Mouse (Mus musculus): ENCODE data around the gene Dclk1. TPM values are rescaled to one million over a fixed set of nuclear protein-coding genes. Genes with fewer than 3 reads are reported as not detected.

The Dclk1 gene
- total RNA-seq, 2 experiments from 2014 or later, result 6.8 to 8.6 TPM

DNA sequence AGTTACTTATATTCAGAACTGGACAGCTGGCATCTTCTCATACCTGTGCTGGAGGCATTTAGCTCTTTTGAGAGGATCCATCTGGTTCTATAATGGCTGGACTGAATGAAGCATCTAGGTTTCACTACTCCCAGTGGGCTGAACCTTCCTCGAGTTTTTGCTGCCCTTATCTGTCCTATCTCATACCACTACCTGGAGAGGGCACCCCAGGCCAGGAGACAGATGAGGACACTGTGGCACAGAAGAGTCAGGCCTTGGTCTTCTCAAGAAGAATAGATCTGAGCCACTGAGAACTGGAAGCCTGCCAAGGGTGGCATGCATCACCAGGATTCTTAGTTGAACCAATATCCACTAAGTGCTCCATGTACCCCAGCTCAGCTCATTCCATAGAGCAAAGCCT lies 239.0 kb downstream of the Dclk1 start:
- no peak for DNase-seq (ENCODE audit: low spot score)
- intact Hi-C loops (cut with DNase I), result no loop called here

DNA sequence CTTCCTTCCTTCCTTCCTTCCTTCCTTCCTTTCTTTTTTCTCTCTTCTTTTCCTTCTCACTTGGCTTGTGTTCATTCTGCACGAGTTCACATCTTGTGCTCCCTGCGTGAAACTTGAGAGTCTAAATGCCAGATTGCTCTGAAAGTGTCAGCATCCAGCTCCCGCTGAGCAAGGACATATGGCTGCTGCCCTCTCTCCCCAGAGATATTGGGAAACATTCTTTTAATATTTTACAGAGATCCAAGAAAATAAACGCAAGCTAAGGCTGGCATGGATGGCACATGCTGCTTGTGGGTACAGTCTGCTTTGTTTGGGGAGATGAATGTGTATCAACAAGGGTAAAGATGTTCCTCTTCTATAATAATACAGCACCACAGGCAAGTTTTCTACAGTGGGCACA lies 241.2 kb downstream of the Dclk1 start:
- no peak for DNase-seq (ENCODE audit: low spot score)
- intact Hi-C loops (cut with DNase I), result no loop called here

DNA sequence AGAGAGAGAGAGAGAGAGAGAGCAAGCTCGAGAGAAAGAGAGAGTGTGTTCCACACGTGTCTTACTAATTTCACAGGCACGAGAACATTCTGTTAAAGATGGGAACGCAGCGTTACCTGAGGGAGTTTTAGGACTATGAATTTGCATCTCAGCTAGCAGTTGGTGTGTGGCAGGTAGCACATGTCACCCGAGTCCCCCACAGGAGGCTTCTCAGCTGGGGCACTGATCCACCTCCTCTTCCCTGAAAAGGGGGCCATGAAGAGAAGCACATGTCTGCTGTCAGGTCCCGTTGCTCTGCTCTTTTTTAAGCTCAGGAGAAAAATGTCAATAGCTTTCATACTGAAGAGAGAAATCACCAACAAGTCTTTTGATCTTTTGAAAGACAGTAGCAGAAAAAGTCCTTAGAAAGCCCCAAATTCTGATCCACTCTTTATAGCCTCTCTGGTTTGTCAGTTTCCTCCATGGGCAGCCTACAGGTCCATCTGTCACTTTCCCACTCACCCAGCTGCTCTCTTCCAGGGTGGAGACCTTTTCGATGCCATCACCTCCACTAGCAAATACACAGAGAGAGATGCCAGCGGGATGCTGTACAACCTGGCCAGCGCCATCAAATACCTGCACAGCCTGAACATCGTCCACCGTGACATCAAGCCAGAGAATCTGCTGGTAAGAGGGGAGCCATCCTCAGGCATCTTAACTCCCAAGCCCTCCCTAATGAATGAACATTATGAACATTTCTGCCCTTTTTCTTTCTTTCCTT lies 247.2 kb downstream of the Dclk1 start:
- intact Hi-C loops (cut with DNase I), result no loop called here
- DNase-seq (ENCODE audit: low spot score), result no peak

DNA sequence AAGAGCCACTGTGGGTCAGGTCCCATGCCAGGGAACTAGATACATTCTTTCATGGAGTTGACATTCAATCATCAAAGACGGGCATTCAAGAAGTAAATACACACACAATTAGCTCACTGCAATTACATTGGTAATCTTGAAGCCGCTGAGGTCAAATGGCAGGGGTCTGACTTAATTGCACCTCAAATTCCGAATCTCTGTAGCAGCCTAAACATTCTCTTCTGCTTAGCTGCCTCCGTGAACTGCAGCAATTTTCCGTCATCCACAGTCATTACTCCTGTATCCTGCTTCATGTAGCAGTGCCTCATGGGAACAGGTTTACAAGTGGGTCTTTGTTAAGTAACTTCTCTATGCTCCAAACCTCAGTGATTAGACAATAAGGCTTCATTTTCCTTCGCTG lies 249.9 kb downstream of the Dclk1 start:
- no peak for DNase-seq (ENCODE audit: low spot score)
- intact Hi-C loops (cut with DNase I), result loop anchor here (5.0 to 10.0 kb wide), 2 partner anchors 117 to 1710 kb away; no protein-coding TSS in a partner anchor

DNA sequence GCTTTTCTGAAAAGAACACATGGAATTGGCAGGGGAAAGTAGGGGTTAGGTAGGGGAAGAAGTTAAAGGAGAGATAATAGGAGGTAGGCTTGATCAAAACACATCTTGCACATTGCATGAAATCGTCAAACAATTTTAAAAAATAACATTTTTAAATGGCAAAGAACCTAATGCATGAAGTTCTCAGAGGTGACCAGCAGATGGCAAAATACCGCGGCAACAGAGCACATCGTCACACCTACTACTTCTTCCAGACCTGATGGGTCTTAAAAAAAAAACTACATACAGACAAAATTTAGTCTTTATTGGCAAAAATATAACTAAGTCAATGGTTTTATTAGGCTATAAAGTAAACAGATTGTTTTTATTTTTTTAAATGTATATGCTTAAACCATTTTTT lies 252.2 kb downstream of the Dclk1 start:
- intact Hi-C loops (cut with DNase I), result loop anchor here (5.0 to 10.0 kb wide), 2 partner anchors 120 to 1708 kb away; no protein-coding TSS in a partner anchor
- DNase-seq (ENCODE audit: low spot score), result no peak

DNA sequence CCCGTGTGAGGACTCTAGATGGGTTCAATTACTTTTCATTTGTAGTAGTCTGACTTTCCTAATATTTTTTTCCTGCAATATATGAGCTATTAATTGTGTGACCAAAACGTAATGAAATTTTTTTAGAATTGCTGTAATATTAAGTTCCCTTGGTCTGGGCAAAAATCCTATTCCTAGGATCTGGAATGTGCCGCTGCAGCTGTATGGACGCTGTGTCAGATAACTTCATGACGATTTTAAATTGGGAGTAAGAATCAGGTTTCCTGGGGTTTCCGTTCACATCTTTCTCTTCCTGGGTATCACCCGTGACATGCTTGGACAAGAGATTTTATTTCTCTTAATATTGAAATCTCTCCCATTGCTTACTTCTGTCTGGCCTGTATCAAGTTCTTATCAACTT lies 253.1 kb downstream of the Dclk1 start:
- intact Hi-C loops (cut with DNase I), result loop anchor here (10.0 kb wide), 1 partner anchor 120 kb away; no protein-coding TSS in a partner anchor
- no peak for DNase-seq (ENCODE audit: low spot score)

DNA sequence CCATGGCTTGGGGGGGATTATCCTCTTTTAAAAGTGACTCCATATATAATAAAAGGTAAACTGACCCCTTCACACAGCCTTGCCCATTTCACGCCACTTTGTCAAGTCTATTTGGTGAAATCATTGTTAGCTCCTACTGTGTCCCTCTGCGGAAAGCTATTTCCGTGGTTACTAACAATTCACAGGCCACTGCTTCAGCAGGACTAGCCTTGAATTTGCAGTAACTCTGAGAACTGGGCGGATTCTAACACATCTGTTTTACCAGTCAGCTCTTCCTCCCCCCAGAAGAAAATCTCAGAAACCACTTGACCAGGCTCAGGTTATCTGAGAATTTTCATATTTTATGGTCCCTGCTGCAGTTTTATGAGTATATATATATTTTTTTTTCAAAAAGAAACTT lies 253.7 kb downstream of the Dclk1 start:
- no peak for DNase-seq (ENCODE audit: low spot score)
- intact Hi-C loops (cut with DNase I), result loop anchor here (10.0 kb wide), 1 partner anchor 121 kb away; no protein-coding TSS in a partner anchor

DNA sequence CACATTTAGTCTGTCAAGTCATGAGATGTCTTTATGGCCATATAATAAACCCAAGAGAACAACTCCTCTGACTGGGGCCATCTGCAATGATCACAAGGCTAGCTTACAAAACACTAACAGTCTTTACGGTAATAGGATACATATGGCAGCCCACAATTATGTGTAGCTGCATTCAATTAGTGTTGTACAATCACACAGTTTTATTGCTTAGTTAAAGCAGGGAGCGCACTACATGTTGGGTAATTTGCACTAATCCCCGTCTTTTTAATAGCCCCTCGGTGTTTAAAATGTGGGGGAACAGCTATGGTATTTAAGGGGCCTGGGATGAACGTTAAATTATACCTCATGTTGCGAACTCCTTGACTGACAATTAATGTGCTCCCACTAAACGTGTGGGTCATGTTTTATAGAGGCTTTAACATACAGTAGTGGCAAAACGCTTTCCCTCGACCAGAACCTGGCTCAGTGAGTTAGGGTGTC lies 254.3 kb downstream of the Dclk1 start:
- DNase-seq (ENCODE audit: low spot score), result no peak
- intact Hi-C loops (cut with DNase I), result loop anchor here (10.0 kb wide), 1 partner anchor 122 kb away; no protein-coding TSS in a partner anchor

DNA sequence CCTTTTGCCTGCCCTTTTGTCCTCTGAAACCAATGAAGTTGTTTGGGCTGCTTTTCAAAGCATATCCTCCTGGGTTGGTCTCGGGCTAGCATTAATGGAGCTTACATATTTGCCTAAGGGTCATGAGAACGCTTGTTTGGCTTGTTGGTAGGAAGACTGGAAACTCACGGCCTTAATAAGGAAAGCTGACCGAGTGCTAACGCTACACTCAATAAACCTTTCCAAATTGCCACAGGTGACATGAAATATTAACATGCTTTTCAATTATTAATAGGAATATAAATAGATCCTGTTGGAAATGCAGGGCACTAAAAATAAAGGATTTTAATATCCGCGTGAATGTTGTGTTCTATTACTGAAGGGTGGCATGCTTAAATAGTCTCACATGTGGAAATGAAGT lies 257.1 kb downstream of the Dclk1 start:
- no peak for DNase-seq (ENCODE audit: low spot score)
- intact Hi-C loops (cut with DNase I), result loop anchor here (10.0 kb wide), 1 partner anchor 124 kb away; no protein-coding TSS in a partner anchor

DNA sequence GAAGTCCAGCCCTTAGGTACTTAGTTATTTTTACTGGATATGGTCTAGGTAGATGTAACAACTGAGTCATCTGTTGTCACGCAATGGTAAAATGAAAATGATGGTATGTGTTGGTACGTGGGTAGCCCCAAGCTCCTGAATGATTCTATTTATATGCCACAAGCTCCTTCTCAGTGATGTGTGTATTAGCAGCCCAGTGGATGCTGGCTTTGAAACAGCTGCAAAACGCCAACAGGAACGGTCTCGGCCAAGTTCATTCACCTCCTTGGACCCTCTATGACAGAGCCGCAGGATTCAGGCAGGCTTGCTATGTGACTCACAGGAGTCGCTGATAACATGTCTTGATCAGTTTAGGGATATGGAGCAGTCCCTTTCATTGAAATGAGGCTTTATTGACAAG lies 268.0 kb downstream of the Dclk1 start:
- intact Hi-C loops (cut with DNase I), result no loop called here

DNA sequence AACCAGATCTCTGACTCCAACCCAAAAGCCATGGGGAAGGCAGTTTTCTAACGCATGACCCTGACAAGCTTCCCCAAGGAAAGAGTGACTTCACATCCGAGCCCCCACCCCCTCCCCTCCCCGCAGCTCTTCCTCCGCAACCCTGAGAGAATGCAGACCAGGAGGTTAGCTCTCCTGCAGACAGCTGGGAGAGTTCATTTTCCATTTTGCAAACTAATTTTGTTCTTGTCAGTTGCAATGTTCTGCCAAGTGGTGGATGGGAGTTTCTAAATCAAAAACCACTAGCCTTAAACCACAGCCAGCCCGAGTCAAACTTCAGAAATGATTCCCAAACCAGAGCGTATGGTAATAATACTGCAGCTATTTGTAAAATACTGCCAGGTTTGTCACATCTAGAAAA lies 269.5 kb downstream of the Dclk1 start:
- intact Hi-C loops (cut with DNase I), result no loop called here
- DNase-seq (ENCODE audit: low spot score), result peak; percentile 9

More for the DNA sequence above, 268.0 kb downstream of the Dclk1 start:
- no peak for DNase-seq (ENCODE audit: low spot score)

DNA sequence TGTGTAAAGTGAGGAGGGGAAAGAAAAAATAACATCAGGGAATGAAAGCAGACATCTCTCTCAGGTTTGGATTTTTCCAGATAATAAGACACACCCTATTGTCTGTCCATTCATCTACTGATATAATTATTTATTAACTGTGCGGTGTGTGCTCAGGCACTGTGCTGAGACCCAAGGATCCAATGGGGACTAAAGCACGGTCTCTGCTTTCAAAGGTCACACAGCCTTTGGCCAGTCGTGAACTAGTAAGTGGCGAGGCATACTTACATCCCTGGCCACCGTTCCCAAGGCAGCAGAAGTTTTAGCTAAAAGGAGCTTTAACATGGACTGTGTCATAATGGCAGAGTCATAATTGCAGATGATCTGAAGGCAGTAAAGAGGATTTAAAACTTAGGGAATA lies 273.8 kb downstream of the Dclk1 start:
- DNase-seq (ENCODE audit: low spot score), result no peak
- intact Hi-C loops (cut with DNase I), result no loop called here

DNA sequence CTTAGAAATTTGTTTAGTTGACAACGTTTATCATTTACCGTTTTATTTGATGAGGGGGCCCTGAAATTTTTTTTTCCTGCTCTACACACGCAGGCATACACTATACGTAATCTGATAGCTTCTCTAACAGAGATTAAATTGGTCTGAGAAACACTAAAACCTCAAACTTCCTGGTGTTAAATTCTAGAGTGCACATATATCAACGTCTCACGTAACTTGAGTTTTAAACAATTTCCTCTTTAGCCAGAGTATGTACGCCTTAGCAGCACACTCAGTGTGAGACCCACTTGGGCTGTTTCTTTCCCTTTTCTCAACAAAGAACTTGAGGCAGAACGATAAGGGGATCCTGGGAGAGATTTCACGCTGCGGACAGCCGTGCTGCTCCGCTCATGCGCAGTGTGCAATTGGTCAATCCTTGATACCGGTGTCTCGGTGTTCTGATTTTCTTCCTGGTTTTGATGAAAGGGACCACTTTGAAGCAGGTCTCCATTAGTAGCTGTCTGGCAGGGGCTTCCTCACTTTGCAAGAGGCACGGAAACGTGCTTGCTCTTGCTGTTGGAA lies 275.4 kb downstream of the Dclk1 start:
- no peak for DNase-seq (ENCODE audit: low spot score)
- intact Hi-C loops (cut with DNase I), result no loop called here

DNA sequence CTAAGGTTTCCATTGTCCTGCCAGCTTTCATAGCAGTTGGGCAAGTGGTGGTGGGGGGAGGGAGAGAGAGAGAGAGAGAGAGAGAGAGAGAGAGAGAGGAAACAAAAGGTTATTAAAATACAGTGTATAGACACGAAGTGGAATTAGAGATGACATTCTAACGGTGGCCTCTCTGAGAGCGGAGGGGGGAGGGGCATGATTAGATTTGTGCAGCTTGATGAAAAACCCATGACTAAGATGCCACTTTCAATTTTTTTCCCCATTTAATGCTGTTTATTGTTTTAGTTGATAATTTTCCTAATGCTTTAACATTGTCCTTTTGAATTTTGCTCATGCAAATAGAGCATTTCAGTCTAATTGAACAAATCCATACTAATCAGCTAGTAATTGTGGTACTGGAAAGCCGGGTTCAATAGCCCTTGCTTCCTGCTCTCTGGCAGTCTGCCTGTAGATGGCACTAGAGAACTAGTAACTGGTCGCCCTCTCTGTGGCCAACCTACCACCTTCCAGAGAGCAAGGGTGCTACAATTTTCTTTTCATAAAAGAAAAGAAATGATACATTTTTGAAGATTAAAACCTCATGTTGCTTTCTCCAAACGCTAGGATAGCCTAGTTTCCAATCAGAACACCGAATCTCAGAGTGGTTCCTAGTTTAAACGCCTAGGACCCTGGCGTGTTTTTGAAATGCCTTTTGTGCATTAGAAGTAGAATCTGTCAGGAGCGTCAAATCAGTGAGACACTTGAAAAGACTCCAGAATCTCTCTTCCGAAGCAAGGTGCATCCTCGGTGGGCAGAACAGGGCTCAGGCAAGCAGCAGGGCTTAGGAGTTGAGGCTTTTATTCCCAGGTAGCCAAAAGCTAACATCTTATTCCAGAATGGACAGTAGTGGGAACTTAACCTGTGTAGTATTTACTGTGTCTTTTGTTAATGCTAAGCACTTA lies 278.3 kb downstream of the Dclk1 start:
- DNase-seq (ENCODE audit: low spot score), result peak; percentile 9

DNA sequence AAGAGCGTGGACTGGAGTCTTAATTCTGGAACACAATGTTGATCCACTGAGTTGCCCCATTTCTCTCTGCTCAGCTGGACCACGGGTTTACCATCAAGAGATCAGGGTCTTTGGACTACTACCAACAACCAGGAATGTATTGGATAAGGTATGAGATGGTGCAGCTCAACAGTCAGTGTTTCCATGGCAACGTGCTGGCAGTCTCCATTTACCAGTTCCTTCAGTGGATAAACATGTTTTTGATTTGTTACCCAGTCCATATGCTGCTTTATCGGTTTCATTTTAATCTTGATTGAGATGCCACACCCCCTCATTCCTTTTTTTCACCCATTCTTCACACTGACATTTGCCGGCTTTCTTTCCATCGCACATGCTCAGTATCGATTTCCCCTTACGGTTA lies 279.6 kb downstream of the Dclk1 start:
- intact Hi-C loops (cut with DNase I), result loop anchor here (5.0 kb wide), 1 partner anchor 476 kb away; no protein-coding TSS in a partner anchor
- DNase-seq (ENCODE audit: low spot score), result no peak

More for the DNA sequence above, 278.3 kb downstream of the Dclk1 start:
- intact Hi-C loops (cut with DNase I), result loop anchor here (5.0 kb wide), 1 partner anchor 477 kb away; no protein-coding TSS in a partner anchor

DNA sequence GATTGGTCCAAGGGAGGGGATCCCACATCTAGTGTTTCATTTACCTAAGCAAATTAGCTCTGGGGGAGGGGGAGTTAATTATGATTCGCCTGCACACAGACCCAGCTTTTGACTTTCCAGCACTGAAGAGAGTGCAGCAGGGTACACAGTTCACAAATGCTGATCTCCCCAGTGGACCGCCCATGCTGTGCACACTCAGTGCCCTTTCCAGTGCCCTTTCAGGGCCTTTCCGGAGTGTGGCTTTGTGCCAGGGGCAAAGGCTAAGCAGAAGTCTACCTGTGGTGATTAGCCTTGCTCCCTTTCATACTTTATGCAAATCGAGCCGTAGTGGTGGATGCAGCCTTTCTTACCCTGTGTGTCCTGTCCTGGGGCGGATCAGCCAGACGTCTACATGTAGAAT lies 281.1 kb downstream of the Dclk1 start:
- intact Hi-C loops (cut with DNase I), result loop anchor here (5.0 kb wide), 1 partner anchor 474 kb away; no protein-coding TSS in a partner anchor
- DNase-seq (ENCODE audit: low spot score), result no peak

DNA sequence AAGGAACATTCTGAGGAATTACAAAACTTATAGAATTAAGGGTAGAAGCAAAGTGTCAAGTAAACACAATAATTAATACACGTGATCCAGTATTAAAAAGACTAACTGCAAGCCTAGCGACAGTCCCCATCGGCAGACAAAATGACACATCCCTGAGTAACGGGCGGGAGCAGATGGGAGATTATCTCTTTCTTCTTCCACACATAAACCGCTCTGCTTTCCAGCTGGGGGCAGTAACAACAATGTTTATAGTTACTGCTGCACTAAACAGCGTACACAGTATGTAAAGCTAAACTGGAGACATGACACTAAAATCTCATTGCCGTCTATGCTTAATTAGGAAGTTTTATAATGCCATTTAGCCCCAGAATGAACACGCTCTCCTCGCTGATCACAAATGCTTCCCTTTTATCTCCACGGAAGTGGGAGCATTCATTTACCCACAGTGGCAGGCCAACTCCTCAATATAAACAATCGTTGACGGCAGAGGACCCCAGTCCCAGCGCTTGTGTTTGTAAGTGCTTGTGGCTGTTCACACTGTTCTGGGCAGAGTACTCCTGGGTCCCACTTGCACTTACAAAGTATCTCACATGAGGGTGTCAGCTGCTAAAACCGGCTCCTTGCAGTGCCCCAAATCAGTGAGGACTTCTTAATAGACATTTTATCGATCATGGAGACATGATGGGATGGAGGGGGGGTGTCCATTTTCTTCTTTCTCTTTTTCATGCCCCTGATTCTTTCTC lies 281.7 kb downstream of the Dclk1 start:
- no peak for DNase-seq (ENCODE audit: low spot score)
- intact Hi-C loops (cut with DNase I), result loop anchor here (5.0 kb wide), 1 partner anchor 473 kb away; no protein-coding TSS in a partner anchor

DNA sequence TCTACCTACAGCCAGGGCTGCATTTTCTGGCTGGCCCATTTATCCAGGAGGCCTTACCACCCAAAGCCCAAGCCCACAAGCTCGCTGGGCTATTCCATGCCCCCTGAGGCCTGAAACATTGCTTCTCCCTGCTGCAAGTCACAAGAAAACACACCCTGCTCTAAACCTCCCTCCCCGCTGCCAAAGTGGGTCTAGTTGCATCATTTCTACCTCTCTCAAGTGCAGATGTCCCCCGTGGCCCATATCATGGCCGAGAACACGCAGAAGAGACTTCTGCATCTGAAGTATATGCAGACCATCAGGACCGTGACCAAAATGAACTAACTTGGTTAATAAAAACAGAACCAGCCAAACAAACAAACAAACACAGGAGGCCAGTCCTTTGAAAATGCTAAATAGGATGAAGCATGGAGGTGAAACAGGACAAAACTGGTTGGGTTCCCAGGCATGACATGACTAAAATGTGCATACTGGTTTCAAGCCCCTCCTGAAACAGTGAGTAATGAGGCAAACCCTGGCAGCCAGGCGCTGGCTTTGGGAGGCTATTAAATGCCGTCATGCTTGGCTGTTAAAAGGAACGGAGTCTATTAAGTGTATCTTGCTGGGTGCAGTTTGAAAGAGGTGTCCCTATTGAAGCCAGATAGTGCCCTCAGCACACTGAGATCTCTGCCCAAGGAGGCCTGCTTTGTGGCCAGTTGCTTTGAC lies 282.5 kb downstream of the Dclk1 start:
- intact Hi-C loops (cut with DNase I), result loop anchor here (5.0 kb wide), 1 partner anchor 473 kb away; no protein-coding TSS in a partner anchor
- DNase-seq (ENCODE audit: low spot score), result peak; percentile 24

DNA sequence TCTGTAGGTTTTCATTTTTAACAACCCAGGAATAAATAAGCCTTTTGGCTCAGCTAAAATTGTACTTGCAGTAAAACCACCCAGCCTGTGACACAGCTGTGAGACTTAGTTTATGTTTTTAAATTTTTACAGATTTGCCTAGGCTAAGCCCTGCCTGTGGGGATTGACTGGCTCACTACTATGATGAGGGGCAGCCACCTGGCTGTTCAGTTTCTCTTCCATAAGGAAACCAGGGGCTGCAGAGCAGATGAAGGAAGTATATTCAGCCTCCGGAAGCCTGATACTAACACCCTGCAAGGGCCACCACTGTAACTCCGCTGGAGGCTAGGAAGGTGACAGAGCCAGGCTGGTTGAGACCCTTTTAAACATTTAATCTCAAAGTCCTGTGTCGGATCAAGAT lies 284.3 kb downstream of the Dclk1 start:
- intact Hi-C loops (cut with DNase I), result no loop called here

More for the DNA sequence above, 284.3 kb downstream of the Dclk1 start:
- DNase-seq (ENCODE audit: low spot score), result no peak

All from heart, postnatal 25 days (tissue).